Mouse (Mus musculus) testis, adult 2 months (tissue): Measurements from ENCODE around the gene Tcl1b3.
"Not testable (repeated sequence)": the region's sequence is repeated elsewhere in the genome, so short reads cannot be mapped to it uniquely, and the experiment has no call there.

Experiments
- CTCF ChIP-seq: fragments of 200-500 bp; IDR thresholded peaks from 2 replicates; pipeline ENCODE4 v1.5.1; 2012; ENCODE audit warnings: low read depth, mild to moderate bottlenecking, inconsistent platforms, low read length, moderate library complexity; ENCODE audit not compliant: control insufficient read depth, insufficient read depth, insufficient replicate concordance
- POLR2A ChIP-seq: fragments of 200-500 bp; IDR thresholded peaks from 2 replicates; pipeline ENCODE4 v1.6.1; 2012; ENCODE audit warnings: low read depth, mild to moderate bottlenecking, inconsistent platforms, low read length, moderate library complexity; ENCODE audit not compliant: control insufficient read depth

DNA sequence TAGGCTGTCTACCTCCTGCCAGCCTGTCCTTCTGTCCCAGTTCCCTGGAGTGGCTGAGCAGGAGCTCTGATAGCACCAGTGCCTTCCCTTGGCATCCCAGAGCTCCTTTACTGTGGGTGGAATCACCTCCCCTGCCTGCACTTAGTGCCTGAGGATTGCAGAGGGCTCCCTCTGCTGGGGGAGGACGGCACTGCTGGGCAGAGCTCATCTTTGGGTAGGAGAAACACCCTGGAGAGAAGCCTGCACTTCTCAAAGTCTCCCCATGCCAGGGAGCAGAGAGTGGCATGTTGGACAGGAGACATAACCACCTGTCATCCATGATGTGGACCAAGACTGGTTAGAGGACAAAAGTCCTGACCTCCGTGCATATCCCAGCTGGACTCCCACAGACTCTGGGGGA lies 1.9 kb upstream of the Tcl1b3 start:
- peak; percentile 30; the same call in 1 of the 2 replicates for TF ChIP-seq CTCF
- TF ChIP-seq POLR2A, result not testable (repeated sequence)
